Mouse (Mus musculus) gastrocnemius, postnatal 25 days (tissue): ENCODE measurements around the gene Bcl2l11. TPM values are rescaled to one million over a fixed set of nuclear protein-coding genes. Genes with fewer than 3 reads are reported as not detected.

ENCODE experiments used
- DNase-seq: peaks from one replicate; pipeline ENCODE4 v3.0.0; 2022
- total RNA-seq, 2 experiments: library from RNA; stranded (reverse); gene quantifications; 1 replicate in 1 of 2; 2 replicates in 1 of 2; pipeline ENCODE4 v1.2.3; 2021

The Bcl2l11 gene
- total RNA-seq, 2 experiments from 2014 or later: 2.4 to 5.1 TPM

DNA sequence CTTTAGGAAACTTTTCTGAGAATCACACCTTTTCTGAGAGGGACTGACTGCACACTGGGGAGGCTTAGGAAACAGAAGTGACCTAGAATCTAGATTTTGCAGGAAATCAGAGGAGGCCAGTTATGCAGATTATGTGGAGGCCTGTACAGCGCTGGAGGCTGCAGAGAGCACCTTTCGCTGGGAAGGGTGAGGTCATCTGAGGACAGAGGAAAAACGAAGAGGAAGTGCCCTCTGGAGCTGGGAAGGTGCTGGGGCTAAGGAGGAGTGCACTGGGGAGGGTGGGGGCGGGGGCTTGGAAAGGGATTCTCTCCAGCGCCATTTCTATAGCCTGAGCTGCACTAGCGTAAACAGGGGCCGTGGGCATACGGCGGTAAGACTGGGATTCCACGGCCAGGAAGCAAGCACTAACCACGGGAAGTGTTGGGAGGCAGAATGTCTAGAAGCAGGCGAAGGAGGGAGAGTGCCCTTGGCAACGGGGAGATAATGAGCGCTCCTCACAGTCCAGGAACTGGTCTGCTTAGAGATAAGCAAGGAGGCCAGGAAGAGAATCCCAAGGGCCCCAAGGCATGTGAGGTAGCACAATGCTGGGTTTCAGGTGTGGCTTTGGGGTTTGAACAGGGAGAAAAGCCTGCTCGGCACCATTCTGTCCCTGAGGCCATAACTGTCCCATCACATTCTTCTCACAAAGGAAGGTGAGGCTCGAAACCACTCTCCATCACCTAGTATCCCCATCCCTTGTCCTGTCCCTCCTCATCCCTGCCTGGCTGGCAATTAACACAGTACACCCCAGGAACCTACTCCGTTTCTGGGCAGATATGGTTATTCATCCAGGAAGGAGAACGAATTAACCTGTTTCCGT, 85.4 kb downstream of the Bcl2l11 start:
- DNase-seq: no peak

DNA sequence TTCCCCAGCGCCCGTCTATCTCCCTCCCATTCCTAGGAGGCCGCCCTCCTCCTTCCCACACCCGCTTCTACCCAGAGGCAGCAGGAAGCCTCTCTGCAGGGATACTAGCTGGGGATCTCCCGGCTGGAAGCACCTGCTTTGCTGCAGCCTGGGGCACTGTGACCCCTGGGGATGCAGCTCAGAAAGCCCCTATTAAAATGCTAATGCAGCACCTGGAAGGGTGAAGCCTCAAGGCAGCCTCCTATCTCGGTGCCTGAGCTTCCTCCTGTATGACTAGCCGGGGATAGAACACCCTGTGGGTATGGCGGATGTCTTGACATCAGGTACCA, 86.0 kb downstream of the Bcl2l11 start:
- no peak for DNase-seq
